Mouse (Mus musculus) brain, embryonic 14.5 days (tissue): ENCODE results near the gene Gad1.

Source experiments
- CTCF ChIP-seq: fragments of 200-500 bp; IDR thresholded peaks from 2 replicates; pipeline ENCODE4 v1.5.1; 2012; ENCODE audit warnings: inconsistent platforms, mild to moderate bottlenecking, moderate library complexity, borderline replicate concordance; ENCODE audit not compliant: insufficient read depth, insufficient read length; ENCODE audit errors: extremely low read depth
- POLR2A ChIP-seq: fragments of 200-500 bp; IDR thresholded peaks from 2 replicates; pipeline ENCODE4 v1.6.1; 2012; ENCODE audit warnings: mild to moderate bottlenecking, inconsistent platforms, borderline replicate concordance; ENCODE audit not compliant: poor library complexity, insufficient read depth, insufficient read length, severe bottlenecking; ENCODE audit errors: extremely low read depth

DNA sequence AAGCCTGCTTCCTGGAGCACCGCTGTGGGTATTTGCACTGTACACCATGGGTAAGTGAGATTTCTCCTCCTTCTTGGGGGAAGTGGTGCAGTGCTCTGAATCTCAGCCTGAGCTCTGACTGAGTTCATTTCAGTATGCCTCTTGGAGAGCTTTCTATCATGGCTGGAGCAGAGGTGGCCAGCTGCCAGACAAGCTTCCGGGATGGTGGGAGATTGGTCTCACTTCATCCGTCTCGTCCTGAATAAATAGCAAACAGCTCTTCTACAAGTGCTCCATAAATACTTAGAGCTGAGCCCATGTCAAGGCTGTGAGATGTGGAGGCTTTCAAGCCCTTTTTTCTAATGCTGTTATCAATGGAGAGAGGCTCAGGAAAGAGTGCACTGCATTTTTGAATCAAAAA is 18.8 kb downstream of the Gad1 start:
- no peak for TF ChIP-seq CTCF
- no peak for TF ChIP-seq POLR2A
